Mouse (Mus musculus): ENCODE results near the gene Trub1.

GRCm38 (mm10) chr19:57482815-57483214, 30.1 kb downstream of the Trub1 start:
- no peak for TF ChIP-seq E2F4 (IDR thresholded peaks at IDR 0.05; ENCODE audit: insufficient read depth)
- TF ChIP-seq MYOG (IDR thresholded peaks at IDR 0.05; ENCODE audit: control insufficient read depth in 1 of 3, insufficient read depth in 1 of 3, insufficient read length in 2 of 3, low read depth in 2 of 3) = no peak
- no peak for TF ChIP-seq POLR2A (IDR thresholded peaks at IDR 0.05; ENCODE audit: insufficient read length, low read depth)
- TF ChIP-seq MAX (IDR thresholded peaks at IDR 0.05; ENCODE audit: low read depth) = no peak
- TF ChIP-seq USF1 (IDR thresholded peaks at IDR 0.05; ENCODE audit: low read depth) = no peak
- no peak for TF ChIP-seq POLR2AphosphoS2 (IDR thresholded peaks at IDR 0.05; ENCODE audit: insufficient read length, low read depth)
- TF ChIP-seq TCF3 (IDR thresholded peaks at IDR 0.05; ENCODE audit: insufficient read length, low read depth) = no peak
- TF ChIP-seq SRF (IDR thresholded peaks at IDR 0.05; ENCODE audit: control insufficient read depth, insufficient read length, low read depth) = no peak
- TF ChIP-seq TCF12 (IDR thresholded peaks at IDR 0.05; ENCODE audit: insufficient read depth, poor library complexity, severe bottlenecking) = no peak
- TF ChIP-seq CEBPB (IDR thresholded peaks at IDR 0.05; ENCODE audit: insufficient read depth, poor library complexity, severe bottlenecking) = no peak
